Mouse (Mus musculus): ENCODE results near the gene Ankrd24. TPM values are rescaled to one million over a fixed set of nuclear protein-coding genes. Genes with fewer than 3 reads are reported as not detected.

Gene Ankrd24
- polyA plus RNA-seq, 1 experiment = 130 TPM

- H3K27ac ChIP-seq (ENCODE audit: insufficient read depth, low read length) = peak overlapping the region; percentile 98
These were observed 13.8 kb downstream of the Ankrd24 start for GRCm38 (mm10) chr10:81641978-81642647.

DNA sequence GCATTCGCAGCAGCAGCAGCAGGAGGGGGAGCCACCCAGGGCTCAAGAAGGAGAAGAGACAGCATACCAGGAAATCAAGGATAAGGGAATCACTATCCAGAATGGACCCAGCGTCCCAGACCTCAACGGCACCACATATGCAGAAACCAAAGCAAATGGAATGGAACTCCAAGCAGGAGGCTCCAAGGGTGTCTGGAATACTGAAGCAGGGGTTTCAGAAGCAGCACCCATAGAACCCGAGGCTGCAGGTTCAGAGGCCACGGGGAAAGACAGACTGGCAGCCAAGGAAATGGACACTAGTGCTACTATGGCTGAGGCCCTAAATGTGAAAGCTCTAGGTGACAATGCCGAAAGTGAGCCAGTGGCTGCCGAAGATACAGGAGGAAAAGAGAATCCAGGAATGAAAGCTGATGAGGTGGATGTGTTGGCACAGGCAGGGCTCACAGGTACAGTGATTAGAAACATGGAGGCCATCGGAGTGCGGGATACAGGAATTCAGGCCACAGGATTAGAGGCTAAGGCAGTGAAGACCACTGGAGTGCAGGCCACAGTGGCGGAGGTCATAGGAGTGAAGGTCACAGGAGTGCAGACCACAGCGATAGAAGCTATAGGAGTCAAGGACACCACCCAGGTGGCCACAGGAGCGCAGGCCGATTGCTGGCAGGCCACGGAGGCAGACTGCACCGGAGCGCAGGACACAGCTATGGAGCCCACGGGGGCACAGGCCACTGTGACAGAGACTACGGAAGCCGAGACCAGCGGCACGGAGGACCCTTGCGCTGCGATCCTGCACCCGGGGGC lies 14.5 kb downstream of the Ankrd24 start:
- peaks cover 22% of the 10 kb centered on the region for H3K4me1 ChIP-seq (ENCODE audit: control insufficient read depth, insufficient read depth, low read length)
- peak overlapping the region; percentile 98 for H3K27ac ChIP-seq (ENCODE audit: insufficient read depth, low read length)
- no peaks in the 10 kb centered on the region for H3K27me3 ChIP-seq (ENCODE audit: control insufficient read depth, insufficient read depth, low read length)
- WGBS = 9% methylated on average over 24 of the region's 24 CpGs
- peak overlapping the region; percentile 83 for H3K4me3 ChIP-seq (replicated peaks; ENCODE audit: insufficient read depth, low read depth, low read length)
- TF ChIP-seq CTCF (IDR thresholded peaks at IDR 0.05; ENCODE audit: borderline replicate concordance, insufficient read depth, low read depth, low read length) = no peak
- no peak for TF ChIP-seq POLR2A (IDR thresholded peaks at IDR 0.05; ENCODE audit: borderline replicate concordance, insufficient read depth, low read length)
- DNase-seq = no peak

More at GRCm38 (mm10) chr10:81641978-81642647, 13.8 kb downstream of the Ankrd24 start:
- peak; percentile 50 to 52 for DNase-seq
- WGBS = 61% methylated on average over 8 of the region's 8 CpGs
- TF ChIP-seq CTCF (IDR thresholded peaks at IDR 0.05; ENCODE audit: borderline replicate concordance, insufficient read depth, low read depth, low read length) (no peak), POLR2A (IDR thresholded peaks at IDR 0.05; ENCODE audit: borderline replicate concordance, insufficient read depth, low read length) (no peak)
- Histone ChIP-seq H3K27me3 (ENCODE audit: control insufficient read depth, insufficient read depth, low read length) (no peaks in the 10 kb centered on the region), H3K4me1 (ENCODE audit: control insufficient read depth, insufficient read depth, low read length) (peaks cover 22% of the 10 kb centered on the region), H3K4me3 (replicated peaks; ENCODE audit: insufficient read depth, low read depth, low read length) (peak overlapping the region; percentile 83)

GRCm38 (mm10) chr10:81643449-81644055 lies 15.2 kb downstream of the Ankrd24 start:
- Histone ChIP-seq H3K4me1 (ENCODE audit: control insufficient read depth, insufficient read depth, low read length) (peaks cover 22% of the 10 kb centered on the region), H3K4me3 (replicated peaks; ENCODE audit: insufficient read depth, low read depth, low read length) (peak overlapping the region; percentile 83), H3K27me3 (ENCODE audit: control insufficient read depth, insufficient read depth, low read length) (no peaks in the 10 kb centered on the region), H3K27ac (ENCODE audit: insufficient read depth, low read length) (peak overlapping the region; percentile 98)
- peak; percentile 98 to 99 for DNase-seq
- under 1% methylated on average over 74 of the region's 75 CpGs for WGBS
- TF ChIP-seq POLR2A (IDR thresholded peaks at IDR 0.05; ENCODE audit: borderline replicate concordance, insufficient read depth, low read length) (no peak; the same call in none of the 2 replicates), CTCF (IDR thresholded peaks at IDR 0.05; ENCODE audit: borderline replicate concordance, insufficient read depth, low read depth, low read length) (peak; percentile 43; the same call in 1 of the 2 replicates)

DNA sequence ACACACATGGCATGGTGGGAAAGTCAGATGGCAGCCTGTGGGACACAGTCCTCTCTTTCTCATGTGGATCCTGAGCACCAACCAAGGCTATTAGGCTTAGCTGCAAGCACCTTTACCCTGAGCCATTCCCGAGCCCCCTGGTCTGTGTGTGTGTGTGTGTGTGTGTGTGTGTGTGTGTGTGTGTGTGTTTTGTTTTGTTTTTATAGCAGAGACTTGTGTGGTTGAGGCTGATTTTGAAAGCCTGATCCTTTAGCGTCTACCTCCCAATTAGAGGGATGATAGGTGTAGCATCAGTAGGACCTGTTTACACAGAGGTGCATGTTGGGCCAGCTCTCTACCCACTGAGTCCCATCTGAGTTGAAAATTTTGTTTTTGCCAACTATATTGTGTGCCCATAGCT lies 15.8 kb downstream of the Ankrd24 start:
- DNase-seq = no peak
- H3K27me3 ChIP-seq (ENCODE audit: control insufficient read depth, insufficient read depth, low read length) = no peaks in the 10 kb centered on the region
- TF ChIP-seq POLR2A (IDR thresholded peaks at IDR 0.05; ENCODE audit: borderline replicate concordance, insufficient read depth, low read length) (no peak), CTCF (IDR thresholded peaks at IDR 0.05; ENCODE audit: borderline replicate concordance, insufficient read depth, low read depth, low read length) (no peak)
- H3K4me3 ChIP-seq (replicated peaks; ENCODE audit: insufficient read depth, low read depth, low read length) = peak overlapping the region; percentile 83
- whole genome bisulfite sequencing = 48% methylated on average over 2 of the region's 2 CpGs
- peak overlapping the region; percentile 98 for H3K27ac ChIP-seq (ENCODE audit: insufficient read depth, low read length)
- H3K4me1 ChIP-seq (ENCODE audit: control insufficient read depth, insufficient read depth, low read length) = peaks cover 22% of the 10 kb centered on the region

DNA sequence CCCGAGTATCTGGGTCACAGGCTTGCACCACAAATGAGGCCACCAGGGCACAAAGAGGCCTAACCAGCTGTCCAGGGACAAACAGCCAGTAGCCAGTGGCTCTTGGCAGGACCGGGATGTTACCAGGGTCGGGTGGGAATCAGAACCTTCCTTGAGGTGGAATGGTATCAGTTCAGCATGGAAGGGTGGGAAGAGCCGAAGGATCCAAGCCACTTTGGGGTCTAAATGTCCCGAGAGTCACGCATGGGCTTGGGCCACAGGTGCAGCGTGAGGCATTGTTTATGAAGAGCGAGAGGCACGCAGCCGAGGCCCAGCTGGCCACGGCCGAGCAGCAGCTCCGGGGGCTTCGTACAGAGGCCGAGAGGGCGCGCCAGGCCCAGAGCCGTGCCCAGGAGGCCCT lies 16.4 kb downstream of the Ankrd24 start:
- peak in 1 of 2 experiments; percentile 32 for DNase-seq
- Histone ChIP-seq H3K4me1 (ENCODE audit: control insufficient read depth, insufficient read depth, low read length) (peaks cover 22% of the 10 kb centered on the region), H3K27me3 (ENCODE audit: control insufficient read depth, insufficient read depth, low read length) (no peaks in the 10 kb centered on the region), H3K4me3 (replicated peaks; ENCODE audit: insufficient read depth, low read depth, low read length) (no peak overlapping the region), H3K27ac (ENCODE audit: insufficient read depth, low read length) (no peak overlapping the region)
- 89% methylated on average over 18 of the region's 18 CpGs for WGBS
- TF ChIP-seq POLR2A (IDR thresholded peaks at IDR 0.05; ENCODE audit: borderline replicate concordance, insufficient read depth, low read length) (no peak), CTCF (IDR thresholded peaks at IDR 0.05; ENCODE audit: borderline replicate concordance, insufficient read depth, low read depth, low read length) (no peak)

DNA sequence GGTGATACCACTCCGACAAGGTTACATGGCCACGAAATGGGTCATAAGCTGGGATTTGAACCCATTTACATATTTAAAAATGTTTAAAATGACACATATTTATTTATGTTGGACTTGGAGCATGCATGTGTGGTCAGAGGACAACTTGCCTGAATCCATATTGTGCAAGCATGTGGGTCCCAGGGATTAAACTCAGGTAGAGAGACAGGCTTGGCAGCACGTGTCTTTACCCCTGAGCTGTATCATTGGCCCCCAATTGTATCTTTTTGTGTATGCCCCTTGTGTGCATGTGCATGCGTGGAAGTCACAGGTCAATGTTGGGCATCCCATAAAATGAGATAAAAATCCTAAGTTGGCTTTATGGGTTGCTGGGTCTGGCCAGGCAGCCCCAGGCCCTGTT lies 17.1 kb downstream of the Ankrd24 start:
- no peak overlapping the region for H3K4me3 ChIP-seq (replicated peaks; ENCODE audit: insufficient read depth, low read depth, low read length)
- no peak for TF ChIP-seq CTCF (IDR thresholded peaks at IDR 0.05; ENCODE audit: borderline replicate concordance, insufficient read depth, low read depth, low read length)
- TF ChIP-seq POLR2A (IDR thresholded peaks at IDR 0.05; ENCODE audit: borderline replicate concordance, insufficient read depth, low read length) = no peak
- WGBS = 91% methylated on average over 4 of the region's 4 CpGs
- H3K27ac ChIP-seq (ENCODE audit: insufficient read depth, low read length) = no peak overlapping the region
- H3K27me3 ChIP-seq (ENCODE audit: control insufficient read depth, insufficient read depth, low read length) = no peaks in the 10 kb centered on the region
- H3K4me1 ChIP-seq (ENCODE audit: control insufficient read depth, insufficient read depth, low read length) = peaks cover 22% of the 10 kb centered on the region
- peak in 1 of 2 experiments; percentile 5 for DNase-seq

GRCm38 (mm10) chr10:81646015-81646555 lies 17.7 kb downstream of the Ankrd24 start:
- no peak overlapping the region for H3K27ac ChIP-seq (ENCODE audit: insufficient read depth, low read length)
- no peak overlapping the region for H3K4me3 ChIP-seq (replicated peaks; ENCODE audit: insufficient read depth, low read depth, low read length)
- H3K27me3 ChIP-seq (ENCODE audit: control insufficient read depth, insufficient read depth, low read length) = no peaks in the 10 kb centered on the region
- H3K4me1 ChIP-seq (ENCODE audit: control insufficient read depth, insufficient read depth, low read length) = peaks cover 19% of the 10 kb centered on the region
- WGBS = 56% methylated on average over 7 of the region's 7 CpGs
- TF ChIP-seq POLR2A (IDR thresholded peaks at IDR 0.05; ENCODE audit: borderline replicate concordance, insufficient read depth, low read length) (no peak), CTCF (IDR thresholded peaks at IDR 0.05; ENCODE audit: borderline replicate concordance, insufficient read depth, low read depth, low read length) (no peak)
- peak in 1 of 2 experiments; percentile 18 for DNase-seq

Data from cerebellum, adult 2 months (tissue).